Mouse (Mus musculus) limb, embryonic 14.5 days (tissue): ENCODE measurements around the gene Mgll. TPM values are rescaled to one million over a fixed set of nuclear protein-coding genes. Genes with fewer than 3 reads are reported as not detected.

Experiments used
- ATAC-seq: fragments of 200-750 bp; cut with Nextera tagmentation; 2 replicates; pipeline ENCODE4 v1.8.0; 2017; ENCODE audit warnings: low read depth, moderate number of reproducible peaks, moderate TSS enrichment; ENCODE audit not compliant: low FRiP score
- DNase-seq: peaks from one replicate; pipeline ENCODE4 v3.0.0-alpha.2; 2015; ENCODE audit warnings: low spot score
- H3K27ac ChIP-seq: fragments of 300-500 bp; sonication (generic); replicated peaks from 2 replicates; pipeline ENCODE4 v1.5.1; 2014; ENCODE audit warnings: low read depth, mild to moderate bottlenecking, low read length, moderate library complexity, mixed read lengths
- H3K27me3 ChIP-seq: fragments of 300-500 bp; sonication (generic); 2 replicates; pipeline ENCODE4 v1.6.1; 2014; ENCODE audit warnings: low read length, mixed read lengths; ENCODE audit not compliant: control insufficient read depth, insufficient read depth
- H3K36me3 ChIP-seq: fragments of 300-500 bp; sonication (generic); 2 replicates; pipeline ENCODE4 v1.6.1; 2014; ENCODE audit warnings: mild to moderate bottlenecking, low read length, moderate library complexity, mixed read lengths; ENCODE audit not compliant: control insufficient read depth, insufficient read depth
- H3K4me1 ChIP-seq: fragments of 300-500 bp; sonication (generic); 2 replicates; pipeline ENCODE4 v1.6.1; 2014; ENCODE audit warnings: antibody characterized with exemption, low read length, mixed read lengths; ENCODE audit not compliant: control insufficient read depth, insufficient read depth
- H3K4me2 ChIP-seq: fragments of 300-500 bp; sonication (generic); replicated peaks from 2 replicates; pipeline ENCODE4 v1.6.1; 2014; ENCODE audit warnings: low read depth, mild to moderate bottlenecking, low read length, moderate library complexity; ENCODE audit not compliant: severe bottlenecking
- H3K4me3 ChIP-seq: fragments of 300-500 bp; sonication (generic); replicated peaks from 2 replicates; pipeline ENCODE4 v1.5.1; 2014; ENCODE audit warnings: low read length
- H3K9ac ChIP-seq: fragments of 300-500 bp; sonication (generic); 2 replicates; pipeline ENCODE4 v1.6.1; 2014; ENCODE audit warnings: mild to moderate bottlenecking, low read depth, low read length, moderate library complexity; ENCODE audit not compliant: severe bottlenecking
- H3K9me3 ChIP-seq: fragments of 300-500 bp; sonication (generic); 2 replicates; pipeline ENCODE4 v1.6.1; 2016; ENCODE audit warnings: low read length; ENCODE audit not compliant: control insufficient read depth
- POLR2A ChIP-seq: fragments of 200-500 bp; IDR thresholded peaks from 2 replicates; pipeline ENCODE4 v1.8.0; 2012; ENCODE audit warnings: inconsistent platforms, mild to moderate bottlenecking, moderate library complexity, borderline replicate concordance; ENCODE audit not compliant: insufficient read depth, insufficient read length; ENCODE audit errors: extremely low read depth
- WGBS: fragments of 180-500 bp; shearing (Covaris S2); extraction: QIAGEN DNeasy Blood & Tissue Kit; methylation state at CpG from one replicate; pipeline ENCODE4 v1.1.7; 2014; 5-methylcytosine and 5-hydroxymethylcytosine counted together
- polyA plus RNA-seq, 2 experiments: library from polyadenylated mRNA; depleted of rRNA in 1 of 2; stranded (reverse) in 1 of 2; unstranded in 1 of 2; fragments of >200 nt; fragmentation: Nextera tagmentation in 1 of 2; extraction: Ambion mirVana in 1 of 2; gene quantifications; 2 replicates each; pipeline versions ENCODE4 v1.2.1 to v1.2.3; 2012 to 2014

Gene Mgll
- polyA plus RNA-seq, 2 experiments = 7.5 to 17.6 TPM

GRCm38 (mm10) chr6:88781919-88782318 is 57.7 kb downstream of the Mgll start:
- Histone ChIP-seq H3K9ac (no peak overlapping the region), H3K4me3 (no peak overlapping the region), H3K36me3 (no peaks in the 10 kb centered on the region), H3K9me3 (no peaks in the 10 kb centered on the region), H3K4me2 (no peak overlapping the region), H3K4me1 (peaks cover 34% of the 10 kb centered on the region), H3K27ac (no peak overlapping the region), H3K27me3 (no peaks in the 10 kb centered on the region)
- DNase-seq (no peak), ATAC-seq (no peak)
- no peak for TF ChIP-seq POLR2A
- WGBS = 57% methylated on average over 4 of the region's 4 CpGs

GRCm38 (mm10) chr6:88782981-88783397 is 58.8 kb downstream of the Mgll start:
- Histone ChIP-seq H3K4me3 (no peak overlapping the region), H3K9ac (no peak overlapping the region), H3K4me2 (no peak overlapping the region), H3K36me3 (no peaks in the 10 kb centered on the region), H3K27me3 (no peaks in the 10 kb centered on the region), H3K4me1 (peaks cover 27% of the 10 kb centered on the region), H3K9me3 (no peaks in the 10 kb centered on the region), H3K27ac (no peak overlapping the region)
- TF ChIP-seq POLR2A = no peak
- DNase-seq (no peak), ATAC-seq (no peak)
- 42% methylated on average over 4 of the region's 4 CpGs for WGBS

- Histone ChIP-seq H3K9ac (0 out of 2 replicates have a peak overlapping the region, but pooled peaks have one; percentile 7), H3K4me1 (peaks cover 20% of the 10 kb centered on the region), H3K27me3 (no peaks in the 10 kb centered on the region), H3K4me3 (no peak overlapping the region), H3K27ac (peak overlapping the region; percentile 33), H3K9me3 (no peaks in the 10 kb centered on the region), H3K4me2 (no peak overlapping the region), H3K36me3 (no peaks in the 10 kb centered on the region)
- TF ChIP-seq POLR2A = no peak
- WGBS = 51% methylated on average over 7 of the region's 7 CpGs
- peak; percentile 31 for DNase-seq
- ATAC-seq = 0 out of 2 replicates have a peak, but pooled peaks have one; percentile 32
Measured at GRCm38 (mm10) chr6:88784691-88785173, 60.5 kb downstream of the Mgll start.

GRCm38 (mm10) chr6:88785331-88785730 is 61.1 kb downstream of the Mgll start:
- Histone ChIP-seq H3K4me1 (peaks cover 20% of the 10 kb centered on the region), H3K36me3 (no peaks in the 10 kb centered on the region), H3K27me3 (no peaks in the 10 kb centered on the region), H3K27ac (peak overlapping the region; percentile 33; the same call in 1 of the 2 replicates), H3K9ac (no peak overlapping the region), H3K4me3 (no peak overlapping the region), H3K4me2 (no peak overlapping the region), H3K9me3 (no peaks in the 10 kb centered on the region)
- no peak for ATAC-seq
- no peak for DNase-seq
- TF ChIP-seq POLR2A = no peak
- 35% methylated on average over 5 of the region's 5 CpGs for WGBS

GRCm38 (mm10) chr6:88785781-88786542 is 61.8 kb downstream of the Mgll start:
- DNase-seq (no peak), ATAC-seq (no peak)
- 61% methylated on average over 10 of the region's 10 CpGs for WGBS
- H3K4me2 ChIP-seq = no peak overlapping the region
- H3K27ac ChIP-seq = no peak overlapping the region
- TF ChIP-seq POLR2A = no peak
- no peaks in the 10 kb centered on the region for H3K27me3 ChIP-seq
- no peak overlapping the region for H3K9ac ChIP-seq
- peaks cover 20% of the 10 kb centered on the region for H3K4me1 ChIP-seq
- H3K4me3 ChIP-seq = no peak overlapping the region
- no peaks in the 10 kb centered on the region for H3K9me3 ChIP-seq
- no peaks in the 10 kb centered on the region for H3K36me3 ChIP-seq
